Mouse (Mus musculus) gastrocnemius, postnatal 25 days (tissue): ENCODE measurements around the gene Plac1. TPM values are rescaled to one million over a fixed set of nuclear protein-coding genes. Genes with fewer than 3 reads are reported as not detected.

Experiments
- DNase-seq: peaks from one replicate; pipeline ENCODE4 v3.0.0; 2022
- total RNA-seq, 2 experiments: library from RNA; stranded (reverse); gene quantifications; 1 replicate in 1 of 2; 2 replicates in 1 of 2; pipeline ENCODE4 v1.2.3; 2021

Gene Plac1
- total RNA-seq, 2 experiments from 2014 or later, result not detected

- DNase-seq, result no peak
These were observed 42.2 kb downstream of the Plac1 start for GRCm38 (mm10) chrX:53197681-53198080.

GRCm38 (mm10) chrX:53196392-53196791 lies 43.5 kb downstream of the Plac1 start:
- no peak for DNase-seq

GRCm38 (mm10) chrX:53188692-53189091 lies 51.2 kb downstream of the Plac1 start:
- DNase-seq, result no peak

- no peak for DNase-seq
These were observed 60.1 kb downstream of the Plac1 start for GRCm38 (mm10) chrX:53179801-53180200.

GRCm38 (mm10) chrX:53176296-53176695 lies 63.6 kb downstream of the Plac1 start:
- DNase-seq, result peak; percentile 61

- DNase-seq, result no peak
These were observed 71.3 kb downstream of the Plac1 start for GRCm38 (mm10) chrX:53168623-53169022.

- DNase-seq, result peak; percentile 22
These were observed 72.9 kb downstream of the Plac1 start for GRCm38 (mm10) chrX:53166901-53167525.

- no peak for DNase-seq
These were observed 73.5 kb downstream of the Plac1 start for GRCm38 (mm10) chrX:53166251-53166900.

- DNase-seq, result no peak
These were observed 77.3 kb downstream of the Plac1 start for GRCm38 (mm10) chrX:53162589-53162988.

- no peak for DNase-seq
These were observed 78.3 kb downstream of the Plac1 start for GRCm38 (mm10) chrX:53161583-53161982.

GRCm38 (mm10) chrX:53161115-53161514 lies 78.8 kb downstream of the Plac1 start:
- DNase-seq, result peak; percentile 11

- no peak for DNase-seq
These were observed 91.9 kb downstream of the Plac1 start for GRCm38 (mm10) chrX:53148039-53148438.

GRCm38 (mm10) chrX:53146389-53146917 lies 93.5 kb downstream of the Plac1 start:
- DNase-seq, result no peak

- DNase-seq, result no peak
These were observed 100.3 kb downstream of the Plac1 start for GRCm38 (mm10) chrX:53139641-53140040.

GRCm38 (mm10) chrX:53137066-53137465 lies 102.8 kb downstream of the Plac1 start:
- DNase-seq, result peak; percentile 26

- no peak for DNase-seq
These were observed 110.4 kb downstream of the Plac1 start for GRCm38 (mm10) chrX:53129501-53129900.

GRCm38 (mm10) chrX:53126492-53127033 lies 113.3 kb downstream of the Plac1 start:
- no peak for DNase-seq

GRCm38 (mm10) chrX:53125838-53126467 lies 114.0 kb downstream of the Plac1 start:
- no peak for DNase-seq

- DNase-seq, result no peak
These were observed 116.3 kb downstream of the Plac1 start for GRCm38 (mm10) chrX:53123562-53123961.

GRCm38 (mm10) chrX:53118631-53119030 lies 121.3 kb downstream of the Plac1 start:
- DNase-seq, result no peak

- no peak for DNase-seq
These were observed 121.9 kb downstream of the Plac1 start for GRCm38 (mm10) chrX:53118019-53118418.

- no peak for DNase-seq
These were observed 124.9 kb downstream of the Plac1 start for GRCm38 (mm10) chrX:53114994-53115393.

- no peak for DNase-seq
These were observed 129.8 kb downstream of the Plac1 start for GRCm38 (mm10) chrX:53110142-53110541.
